Mouse (Mus musculus) spleen, adult 2 months (tissue): ENCODE measurements around the gene Acvr1. TPM values are rescaled to one million over a fixed set of nuclear protein-coding genes. Genes with fewer than 3 reads are reported as not detected.

Experiments used
- DNase-seq, 2 experiments: peaks; one replicate each; pipeline versions ENCODE4 v3.0.0 to v3.0.0-alpha.2; 2012 to 2021; ENCODE audit warnings: low spot score in 2 of 2, low read depth in 1 of 2
- H3K27ac ChIP-seq: fragments of 200-500 bp; 2 replicates; pipeline ENCODE4 v1.5.1; 2012; ENCODE audit warnings: low read length, inconsistent platforms; ENCODE audit not compliant: insufficient read depth
- H3K27me3 ChIP-seq: fragments of 200-500 bp; 2 replicates; pipeline ENCODE4 v1.6.1; 2012; ENCODE audit warnings: mild to moderate bottlenecking, moderate library complexity, low read length, inconsistent platforms; ENCODE audit not compliant: control insufficient read depth, insufficient read depth
- H3K36me3 ChIP-seq: fragments of 200-500 bp; 2 replicates; pipeline ENCODE4 v1.6.1; 2012; ENCODE audit warnings: mild to moderate bottlenecking, low read length, inconsistent platforms; ENCODE audit not compliant: control insufficient read depth, insufficient read depth
- H3K4me1 ChIP-seq: fragments of 200-500 bp; 2 replicates; pipeline ENCODE4 v1.6.1; 2011; ENCODE audit warnings: inconsistent platforms; ENCODE audit not compliant: control insufficient read depth, insufficient read depth, insufficient read length
- H3K4me3 ChIP-seq: fragments of 200-500 bp; 2 replicates; pipeline ENCODE4 v1.5.1; 2011; ENCODE audit warnings: mild to moderate bottlenecking, inconsistent platforms; ENCODE audit not compliant: insufficient read depth, insufficient read length; ENCODE audit errors: extremely low read depth
- CTCF ChIP-seq: fragments of 200-500 bp; IDR thresholded peaks from 2 replicates; pipeline ENCODE4 v1.5.1; 2011; ENCODE audit warnings: mild to moderate bottlenecking, inconsistent platforms; ENCODE audit not compliant: insufficient read depth, insufficient read length, insufficient replicate concordance; ENCODE audit errors: extremely low read depth
- POLR2A ChIP-seq: fragments of 200-500 bp; IDR thresholded peaks from 2 replicates; pipeline ENCODE4 v1.6.1; 2011; ENCODE audit warnings: low read depth, low read length, inconsistent platforms
- WGBS: fragments of 180-500 bp; shearing (Covaris S2); methylation state at CpG from one replicate; pipeline ENCODE4 v1.1.7; 2018; 5-methylcytosine and 5-hydroxymethylcytosine counted together
- polyA plus RNA-seq: library from polyadenylated mRNA; depleted of rRNA; stranded (reverse); fragments of >200 nt; gene quantifications from 2 replicates; pipeline ENCODE4 v1.2.3, GENCODE M21; 2012

Acvr1 gene
- polyA plus RNA-seq, 1 experiment: 1.8 TPM

- no peaks in the 10 kb centered on the region for H3K4me1 ChIP-seq
- H3K4me3 ChIP-seq: no peak overlapping the region
- H3K36me3 ChIP-seq: no peaks in the 10 kb centered on the region
- TF ChIP-seq CTCF (no peak), POLR2A (no peak)
- H3K27ac ChIP-seq: no peak overlapping the region
- no peaks in the 10 kb centered on the region for H3K27me3 ChIP-seq
- DNase-seq: no peak
- WGBS: 90% methylated on average over 5 of the region's 5 CpGs
Measured at GRCm38 (mm10) chr2:58380020-58380419, 186.9 kb downstream of the Acvr1 start.

GRCm38 (mm10) chr2:58379475-58379874, 187.5 kb downstream of the Acvr1 start:
- TF ChIP-seq POLR2A (no peak), CTCF (no peak)
- DNase-seq: no peak
- WGBS: 96% methylated on average over 1 of the region's 1 CpGs
- H3K36me3 ChIP-seq: no peaks in the 10 kb centered on the region
- H3K4me1 ChIP-seq: no peaks in the 10 kb centered on the region
- no peak overlapping the region for H3K4me3 ChIP-seq
- H3K27me3 ChIP-seq: no peaks in the 10 kb centered on the region
- no peak overlapping the region for H3K27ac ChIP-seq

GRCm38 (mm10) chr2:58377417-58378130, 189.4 kb downstream of the Acvr1 start:
- no peaks in the 10 kb centered on the region for H3K36me3 ChIP-seq
- no peak overlapping the region for H3K4me3 ChIP-seq
- TF ChIP-seq CTCF (no peak), POLR2A (no peak)
- H3K27me3 ChIP-seq: no peaks in the 10 kb centered on the region
- WGBS: 86% methylated on average over 9 of the region's 9 CpGs
- H3K27ac ChIP-seq: no peak overlapping the region
- no peaks in the 10 kb centered on the region for H3K4me1 ChIP-seq
- no peak for DNase-seq

GRCm38 (mm10) chr2:58366196-58366595, 200.8 kb downstream of the Acvr1 start:
- Histone ChIP-seq H3K27ac (no peak overlapping the region), H3K27me3 (no peaks in the 10 kb centered on the region), H3K4me3 (no peak overlapping the region), H3K4me1 (no peaks in the 10 kb centered on the region), H3K36me3 (no peaks in the 10 kb centered on the region)
- TF ChIP-seq CTCF: no peak
- no peak for TF ChIP-seq POLR2A
- WGBS: 84% methylated on average over 3 of the region's 3 CpGs
- DNase-seq: no peak

GRCm38 (mm10) chr2:58361361-58362046, 205.5 kb downstream of the Acvr1 start:
- Histone ChIP-seq H3K27me3 (peaks cover 6% of the 10 kb centered on the region; the same call in 1 of the 2 replicates), H3K4me1 (peaks cover 7% of the 10 kb centered on the region), H3K27ac (no peak overlapping the region), H3K4me3 (no peak overlapping the region), H3K36me3 (no peaks in the 10 kb centered on the region)
- 91% methylated on average over 3 of the region's 3 CpGs for WGBS
- DNase-seq: no peak
- TF ChIP-seq CTCF (no peak), POLR2A (no peak)

- no peak for TF ChIP-seq CTCF
- TF ChIP-seq POLR2A: no peak
- H3K27me3 ChIP-seq: peaks cover 6% of the 10 kb centered on the region
- no peak for DNase-seq
- H3K27ac ChIP-seq: no peak overlapping the region
- H3K36me3 ChIP-seq: no peaks in the 10 kb centered on the region
- no peak overlapping the region for H3K4me3 ChIP-seq
- peaks cover 7% of the 10 kb centered on the region for H3K4me1 ChIP-seq
- WGBS: 16% methylated on average over 3 of the region's 3 CpGs
Measured at GRCm38 (mm10) chr2:58358132-58358460, 208.9 kb downstream of the Acvr1 start.
